Mouse (Mus musculus) E14TG2a.4 (cell line): ENCODE measurements at regions not wholly inside any gene's neighbourhood (a gene's known extent, or its start where the extent isn't known, plus 50 kb on each side); places are given as distances from the start of the nearest gene placed in this dataset.

ENCODE experiments used
- H3K27me3 ChIP-seq: 2 replicates; pipeline ENCODE4 v1.6.1; 2014; ENCODE audit warnings: low read length, control low read depth; ENCODE audit not compliant: insufficient read depth
- H3K36me3 ChIP-seq: 2 replicates; pipeline ENCODE4 v1.6.1; 2014; ENCODE audit warnings: low read length, control low read depth; ENCODE audit not compliant: insufficient read depth
- H3K4me1 ChIP-seq: replicated peaks from 2 replicates; pipeline ENCODE4 v1.6.1; 2014; ENCODE audit warnings: low read depth, low read length, control low read depth
- H3K4me3 ChIP-seq: replicated peaks from 2 replicates; pipeline ENCODE4 v1.5.1; 2014; ENCODE audit warnings: mild to moderate bottlenecking, low read length
- H3K9me3 ChIP-seq: 2 replicates; pipeline ENCODE4 v1.6.1; 2014; ENCODE audit warnings: low read length, control low read depth
- CTCF ChIP-seq: conservative IDR thresholded peaks from 2 replicates; pipeline ENCODE4 v1.5.1; 2014; ENCODE audit warnings: low read length
- NANOG ChIP-seq: IDR thresholded peaks from 2 replicates; pipeline ENCODE4 v1.6.1; 2014; ENCODE audit warnings: borderline replicate concordance, low read length, mixed read lengths
- POU5F1 ChIP-seq: IDR thresholded peaks from 2 replicates; pipeline ENCODE4 v1.6.1; 2014; ENCODE audit warnings: low read length, borderline replicate concordance

GRCm38 (mm10) chr8:26260294-26260693 is 141.0 kb downstream of the Gm45692 start:
- peaks cover 8% of the 10 kb centered on the region for H3K4me1 ChIP-seq
- TF ChIP-seq NANOG: no peak
- no peak for TF ChIP-seq CTCF
- TF ChIP-seq POU5F1: no peak
- no peaks in the 10 kb centered on the region for H3K36me3 ChIP-seq
- H3K27me3 ChIP-seq: peaks cover 9% of the 10 kb centered on the region
- peaks cover 30% of the 10 kb centered on the region for H3K9me3 ChIP-seq
- no peak overlapping the region for H3K4me3 ChIP-seq

DNA sequence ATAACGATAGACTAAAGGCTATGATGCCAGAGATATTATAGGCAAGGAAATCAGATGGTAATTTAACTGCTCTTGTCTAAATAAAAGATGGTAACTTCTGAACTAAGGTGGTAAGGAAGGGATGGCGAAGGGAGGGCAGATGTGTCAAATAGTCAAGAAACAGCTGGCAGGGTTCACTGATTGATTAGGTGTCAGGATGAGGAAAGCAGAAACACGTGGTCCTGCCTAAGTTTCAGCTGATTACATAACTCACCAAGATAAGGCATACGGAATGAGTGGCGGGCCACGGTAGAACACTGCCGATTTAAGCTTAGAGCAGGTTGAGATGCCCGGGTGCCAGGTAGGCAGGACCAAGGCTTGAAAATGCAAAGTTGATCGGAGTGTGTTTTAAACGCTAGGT is 143.2 kb downstream of the Gm45692 start:
- H3K4me3 ChIP-seq: no peak overlapping the region
- peaks cover 9% of the 10 kb centered on the region for H3K27me3 ChIP-seq
- peaks cover 16% of the 10 kb centered on the region for H3K4me1 ChIP-seq
- H3K9me3 ChIP-seq: peaks cover 25% of the 10 kb centered on the region
- H3K36me3 ChIP-seq: no peaks in the 10 kb centered on the region
- TF ChIP-seq NANOG (no peak), CTCF (no peak), POU5F1 (no peak)

DNA sequence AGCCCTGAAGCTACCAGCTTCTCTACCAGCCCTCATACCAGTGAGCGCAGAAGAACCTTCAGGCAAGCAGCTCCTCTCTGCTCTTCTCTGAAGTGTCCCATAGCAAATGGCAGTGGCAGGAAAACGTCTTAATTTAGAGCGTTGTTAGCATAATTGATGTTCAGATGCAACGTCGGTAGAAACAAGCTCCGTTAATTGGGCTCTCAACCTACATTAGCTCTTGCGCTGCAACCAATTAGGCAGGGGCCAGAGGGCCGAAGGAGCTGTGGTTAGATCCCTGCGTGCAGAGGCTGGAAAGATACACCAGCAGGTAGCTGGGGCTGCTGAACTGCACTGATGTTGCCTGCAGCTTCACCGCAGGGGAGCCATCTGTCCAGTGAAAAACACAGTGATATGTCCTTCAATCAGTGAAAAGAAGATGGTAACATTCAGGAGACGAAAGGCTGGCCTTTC is 145.6 kb downstream of the Gm45692 start:
- H3K36me3 ChIP-seq: no peaks in the 10 kb centered on the region
- H3K27me3 ChIP-seq: peaks cover 9% of the 10 kb centered on the region
- TF ChIP-seq POU5F1 (no peak), CTCF (no peak), NANOG (peak; percentile 90)
- peaks cover 16% of the 10 kb centered on the region for H3K4me1 ChIP-seq
- peaks cover 25% of the 10 kb centered on the region for H3K9me3 ChIP-seq
- H3K4me3 ChIP-seq: no peak overlapping the region

GRCm38 (mm10) chr8:26265366-26265765 is 146.0 kb downstream of the Gm45692 start:
- H3K27me3 ChIP-seq: peaks cover 9% of the 10 kb centered on the region
- peaks cover 25% of the 10 kb centered on the region for H3K9me3 ChIP-seq
- no peaks in the 10 kb centered on the region for H3K36me3 ChIP-seq
- peaks cover 16% of the 10 kb centered on the region for H3K4me1 ChIP-seq
- TF ChIP-seq POU5F1 (no peak), NANOG (no peak), CTCF (no peak)
- no peak overlapping the region for H3K4me3 ChIP-seq

DNA sequence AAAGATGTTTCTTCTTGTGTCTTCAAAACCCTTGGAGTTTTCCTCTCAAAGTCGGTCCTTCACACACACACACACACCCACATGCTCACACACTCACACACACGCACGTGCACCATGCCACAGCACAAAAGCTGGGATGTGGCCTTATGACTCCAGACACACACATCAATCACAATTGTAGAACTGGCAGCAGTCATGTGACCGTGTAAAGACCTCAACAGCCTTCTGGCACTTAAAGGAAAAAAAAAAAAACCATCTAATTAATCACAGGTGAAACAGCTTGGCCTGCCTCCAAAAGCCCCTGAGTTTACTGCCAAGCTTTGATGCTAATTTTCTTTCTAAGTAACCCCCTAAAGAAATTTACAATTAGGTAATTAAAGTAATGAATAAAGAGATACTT is 147.1 kb downstream of the Gm45692 start:
- no peak for TF ChIP-seq POU5F1
- no peak for TF ChIP-seq CTCF
- no peak for TF ChIP-seq NANOG

DNA sequence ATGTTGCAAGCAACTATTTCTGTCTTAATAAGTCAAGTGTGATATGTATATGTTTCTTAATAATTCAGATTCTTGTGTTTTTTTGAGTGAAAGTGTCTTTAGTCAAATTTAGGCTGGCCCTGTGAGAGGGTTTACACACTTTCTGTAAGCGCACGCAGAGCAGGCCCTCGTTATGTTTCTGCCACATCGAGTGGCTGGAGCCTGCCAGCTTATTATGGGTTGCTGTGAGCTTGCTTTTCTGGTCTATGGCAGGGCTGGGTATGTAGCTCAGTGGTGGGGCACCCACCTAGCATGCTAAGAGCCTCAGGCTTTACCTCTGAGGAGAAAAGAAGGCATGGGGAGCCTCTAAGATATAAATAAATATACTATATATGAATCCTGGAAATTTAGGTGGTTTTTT is 148.2 kb downstream of the Gm45692 start:
- no peak overlapping the region for H3K4me3 ChIP-seq

More for the DNA sequence above, 147.1 kb downstream of the Gm45692 start:
- peaks cover 18% of the 10 kb centered on the region for H3K9me3 ChIP-seq
- H3K4me3 ChIP-seq: no peak overlapping the region
- H3K27me3 ChIP-seq: peaks cover 12% of the 10 kb centered on the region
- peaks cover 16% of the 10 kb centered on the region for H3K4me1 ChIP-seq
- H3K36me3 ChIP-seq: no peaks in the 10 kb centered on the region

DNA sequence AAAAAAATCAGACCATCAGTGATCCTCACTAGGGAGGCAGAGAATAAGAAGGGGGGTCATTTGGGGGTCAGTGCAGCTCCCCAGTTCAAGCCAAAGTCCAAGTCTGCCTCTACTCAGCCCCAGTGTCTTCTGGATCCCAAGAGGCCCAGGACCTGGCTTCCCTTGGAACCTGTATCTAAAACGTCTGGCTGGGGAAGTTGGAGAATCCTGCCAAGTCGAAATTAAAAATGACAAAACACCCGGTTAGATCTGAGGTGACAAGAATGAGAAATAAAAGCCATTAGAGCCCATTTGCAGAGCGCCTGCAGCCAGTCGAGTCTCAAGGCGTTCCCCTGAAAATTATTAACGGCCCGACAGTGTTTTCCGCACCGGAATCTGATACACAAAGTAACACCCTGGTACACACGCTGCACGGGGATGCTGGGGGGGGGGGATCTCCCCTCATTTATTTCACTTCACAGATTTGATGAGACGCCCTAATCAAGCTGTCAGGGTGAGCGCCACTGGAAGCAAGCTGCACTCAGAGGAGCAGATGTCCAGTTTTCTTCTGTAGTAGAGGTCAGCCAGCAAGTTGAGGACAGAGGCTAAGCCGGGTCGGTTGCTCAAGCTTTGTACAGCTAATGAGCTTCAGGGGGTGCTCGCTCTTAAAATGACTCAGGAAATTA is 149.5 kb downstream of the Gm45692 start:
- Histone ChIP-seq H3K36me3 (no peaks in the 10 kb centered on the region), H3K9me3 (no peaks in the 10 kb centered on the region)
- TF ChIP-seq CTCF: no peak
- TF ChIP-seq POU5F1: no peak
- TF ChIP-seq NANOG: no peak

More for the DNA sequence above, 148.2 kb downstream of the Gm45692 start:
- peaks cover 16% of the 10 kb centered on the region for H3K4me1 ChIP-seq
- TF ChIP-seq CTCF (no peak), POU5F1 (no peak), NANOG (no peak)
- H3K36me3 ChIP-seq: no peaks in the 10 kb centered on the region
- peaks cover 7% of the 10 kb centered on the region for H3K9me3 ChIP-seq
- H3K27me3 ChIP-seq: peaks cover 13% of the 10 kb centered on the region

GRCm38 (mm10) chr8:26272110-26272509 is 152.8 kb downstream of the Gm45692 start:
- TF ChIP-seq CTCF: peak; percentile 94
- no peak for TF ChIP-seq POU5F1
- H3K4me1 ChIP-seq: peaks cover 14% of the 10 kb centered on the region
- no peaks in the 10 kb centered on the region for H3K9me3 ChIP-seq
- no peaks in the 10 kb centered on the region for H3K36me3 ChIP-seq
- no peak overlapping the region for H3K4me3 ChIP-seq
- peaks cover 26% of the 10 kb centered on the region for H3K27me3 ChIP-seq

More for the DNA sequence above, 149.5 kb downstream of the Gm45692 start:
- no peak overlapping the region for H3K4me3 ChIP-seq
- peaks cover 28% of the 10 kb centered on the region for H3K4me1 ChIP-seq
- peaks cover 23% of the 10 kb centered on the region for H3K27me3 ChIP-seq
